Mouse (Mus musculus): ENCODE measurements around the gene Efna4. TPM values are rescaled to one million over a fixed set of nuclear protein-coding genes. Genes with fewer than 3 reads are reported as not detected.

Gene Efna4
- polyA plus RNA-seq, 1 experiment, result 0.29 TPM

- no peak for TF ChIP-seq FLI1 (IDR thresholded peaks at IDR 0.05; ENCODE audit: low read length)
- no peak for TF ChIP-seq GATA1 (IDR thresholded peaks at IDR 0.05; ENCODE audit: borderline replicate concordance, low read length)
- Histone ChIP-seq H3K36me3 (replicated peaks; ENCODE audit: low read length) (no peaks in the 10 kb centered on the region), H3K9me3 (no peaks in the 10 kb centered on the region), H3K4me1 (peaks cover 24% of the 10 kb centered on the region), H3K27me3 (replicated peaks) (peaks cover 71% of the 10 kb centered on the region), H3K4me3 (replicated peaks) (no peak overlapping the region)
Measured at GRCm38 (mm10) chr3:89287286-89287685, 50.5 kb downstream of the Efna4 start.

GRCm38 (mm10) chr3:89285526-89285925, 52.3 kb downstream of the Efna4 start:
- Histone ChIP-seq H3K9me3 (no peaks in the 10 kb centered on the region), H3K4me3 (replicated peaks) (no peak overlapping the region), H3K36me3 (replicated peaks; ENCODE audit: low read length) (no peaks in the 10 kb centered on the region), H3K27me3 (replicated peaks) (peaks cover 79% of the 10 kb centered on the region), H3K4me1 (peaks cover 38% of the 10 kb centered on the region)
- TF ChIP-seq GATA1 (IDR thresholded peaks at IDR 0.05; ENCODE audit: borderline replicate concordance, low read length), result no peak

- Histone ChIP-seq H3K27me3 (replicated peaks) (peaks cover 89% of the 10 kb centered on the region), H3K9me3 (no peaks in the 10 kb centered on the region), H3K36me3 (replicated peaks; ENCODE audit: low read length) (no peaks in the 10 kb centered on the region), H3K4me1 (peaks cover 51% of the 10 kb centered on the region), H3K4me3 (replicated peaks) (no peak overlapping the region)
- TF ChIP-seq FLI1 (IDR thresholded peaks at IDR 0.05; ENCODE audit: low read length) (no peak), GATA1 (IDR thresholded peaks at IDR 0.05; ENCODE audit: borderline replicate concordance, low read length) (no peak)
Measured at GRCm38 (mm10) chr3:89284261-89284660, 53.6 kb downstream of the Efna4 start.

Other genes with a start within 250 kb of the Efna4 start
- 10.9 and 15.1 TPM in 2 replicates for gene Rusc1, start 244.7 kb downstream of the Efna4 start, polyA plus RNA-seq (2012; ENCODE audit: insufficient read depth, low replicate concordance)
- 14.8 and 27.6 TPM in 2 replicates for gene Gm43738, start 236.9 kb downstream of the Efna4 start, polyA plus RNA-seq (2012; ENCODE audit: insufficient read depth, low replicate concordance)
- 48.9 and 51.3 TPM in 2 replicates for gene Fdps, start 236.1 kb downstream of the Efna4 start, polyA plus RNA-seq (2012; ENCODE audit: insufficient read depth, low replicate concordance)
- gene Pklr, start 201.9 kb downstream of the Efna4 start, polyA plus RNA-seq (2012; ENCODE audit: insufficient read depth, low replicate concordance), result 0.26 TPM in 1 of 2 replicates, not detected in the other
- gene Hcn3, start 177.8 kb downstream of the Efna4 start, polyA plus RNA-seq (2012; ENCODE audit: insufficient read depth, low replicate concordance), result 0.36 and 0.68 TPM in 2 replicates
- 12.9 and 13.3 TPM in 2 replicates for gene Clk2, start 173.2 kb downstream of the Efna4 start, polyA plus RNA-seq (2012; ENCODE audit: insufficient read depth, low replicate concordance)
- 180 and 256 TPM in 2 replicates for gene Scamp3, start 160.6 kb downstream of the Efna4 start, polyA plus RNA-seq (2012; ENCODE audit: insufficient read depth, low replicate concordance)
- 23.3 and 39.8 TPM in 2 replicates for gene Fam189b, start 154.9 kb downstream of the Efna4 start, polyA plus RNA-seq (2012; ENCODE audit: insufficient read depth, low replicate concordance)
- 8.5 and 10.8 TPM in 2 replicates for gene Gba, start 135.1 kb downstream of the Efna4 start, polyA plus RNA-seq (2012; ENCODE audit: insufficient read depth, low replicate concordance)
- 0.07 TPM in 1 of 2 replicates, not detected in the other for gene Thbs3, start 122.8 kb downstream of the Efna4 start, polyA plus RNA-seq (2012; ENCODE audit: insufficient read depth, low replicate concordance)
- 299 and 549 TPM in 2 replicates for gene Mtx1, start 110.9 kb downstream of the Efna4 start, polyA plus RNA-seq (2012; ENCODE audit: insufficient read depth, low replicate concordance)
- gene Muc1, start 109.0 kb downstream of the Efna4 start, polyA plus RNA-seq (2012; ENCODE audit: insufficient read depth, low replicate concordance), result 0.29 and 1.2 TPM in 2 replicates
- gene Krtcap2, start 92.1 kb downstream of the Efna4 start, polyA plus RNA-seq (2012; ENCODE audit: insufficient read depth, low replicate concordance), result 81.0 and 225 TPM in 2 replicates
- 1.8 and 2.1 TPM in 2 replicates for gene Trim46, start 91.7 kb downstream of the Efna4 start, polyA plus RNA-seq (2012; ENCODE audit: insufficient read depth, low replicate concordance)
- gene Dpm3, start 78.7 kb downstream of the Efna4 start, polyA plus RNA-seq (2012; ENCODE audit: insufficient read depth, low replicate concordance), result 435 and 701 TPM in 2 replicates
- gene Slc50a1, start 67.5 kb downstream of the Efna4 start, polyA plus RNA-seq (2012; ENCODE audit: insufficient read depth, low replicate concordance), result 7.0 and 25.0 TPM in 2 replicates
- 0.16 TPM in 1 of 2 replicates, not detected in the other for gene Efna1, start 56.9 kb downstream of the Efna4 start, polyA plus RNA-seq (2012; ENCODE audit: insufficient read depth, low replicate concordance)
- not detected in 2 replicates for gene Efna3, start 15.1 kb downstream of the Efna4 start, polyA plus RNA-seq (2012; ENCODE audit: insufficient read depth, low replicate concordance)
- gene Adam15, start 12.0 kb upstream of the Efna4 start, polyA plus RNA-seq (2012; ENCODE audit: insufficient read depth, low replicate concordance), result 36.8 and 135 TPM in 2 replicates
- gene Dcst2, start 23.9 kb upstream of the Efna4 start, polyA plus RNA-seq (2012; ENCODE audit: insufficient read depth, low replicate concordance), result not detected in 2 replicates
- gene Dcst1, start 27.2 kb upstream of the Efna4 start, polyA plus RNA-seq (2012; ENCODE audit: insufficient read depth, low replicate concordance), result not detected in 2 replicates
- 76.2 and 120 TPM in 2 replicates for gene Zbtb7b, start 56.7 kb upstream of the Efna4 start, polyA plus RNA-seq (2012; ENCODE audit: insufficient read depth, low replicate concordance)
- gene Lenep, start 64.8 kb upstream of the Efna4 start, polyA plus RNA-seq (2012; ENCODE audit: insufficient read depth, low replicate concordance), result 0.31 and 0.95 TPM in 2 replicates
- 23.1 and 23.4 TPM in 2 replicates for gene Flad1, start 73.8 kb upstream of the Efna4 start, polyA plus RNA-seq (2012; ENCODE audit: insufficient read depth, low replicate concordance)
- 16.4 and 53.9 TPM in 2 replicates for gene Cks1b, start 80.4 kb upstream of the Efna4 start, polyA plus RNA-seq (2012; ENCODE audit: insufficient read depth, low replicate concordance)
- 22.7 and 67.6 TPM in 2 replicates for gene Shc1, start 80.4 kb upstream of the Efna4 start, polyA plus RNA-seq (2012; ENCODE audit: insufficient read depth, low replicate concordance)
- gene Pygo2, start 92.2 kb upstream of the Efna4 start, polyA plus RNA-seq (2012; ENCODE audit: insufficient read depth, low replicate concordance), result 35.3 and 137 TPM in 2 replicates
- 23.0 and 29.3 TPM in 2 replicates for gene Pbxip1, start 98.7 kb upstream of the Efna4 start, polyA plus RNA-seq (2012; ENCODE audit: insufficient read depth, low replicate concordance)
- gene Pmvk, start 116.5 kb upstream of the Efna4 start, polyA plus RNA-seq (2012; ENCODE audit: insufficient read depth, low replicate concordance), result 10.7 and 35.6 TPM in 2 replicates
- gene Kcnn3, start 182.1 kb upstream of the Efna4 start, polyA plus RNA-seq (2012; ENCODE audit: insufficient read depth, low replicate concordance), result not detected in 2 replicates

All from megakaryocyte, embryonic 14.5 days (primary cell).